Mouse (Mus musculus): Measurements from ENCODE around the gene Hilpda. TPM values are rescaled to one million over a fixed set of nuclear protein-coding genes. Genes with fewer than 3 reads are reported as not detected.

Gene Hilpda
- polyA plus RNA-seq, 1 experiment from 2014 or later, result 41.7 TPM

GRCm38 (mm10) chr6:29266936-29267335 is 5.4 kb upstream of the Hilpda start:
- no peak for ATAC-seq (ENCODE audit: low read depth)
- H3K9me3 ChIP-seq (ENCODE audit: control insufficient read depth, low read length), result no peaks in the 10 kb centered on the region
- 39% methylated on average over 4 of the region's 4 CpGs for WGBS
- no peaks in the 10 kb centered on the region for H3K27me3 ChIP-seq (ENCODE audit: control insufficient read depth, insufficient read depth, low read depth, low read length)
- H3K4me3 ChIP-seq (ENCODE audit: low read length), result no peak overlapping the region
- H3K9ac ChIP-seq (ENCODE audit: low read length), result no peak overlapping the region
- H3K4me1 ChIP-seq (replicated peaks; ENCODE audit: control insufficient read depth, insufficient read depth, low read length), result peaks cover 7% of the 10 kb centered on the region; the same call in 1 of the 2 replicates
- H3K36me3 ChIP-seq (ENCODE audit: control insufficient read depth, insufficient read depth, low read length), result no peaks in the 10 kb centered on the region
- H3K4me2 ChIP-seq (ENCODE audit: low read depth, low read length), result no peak overlapping the region
- H3K27ac ChIP-seq (ENCODE audit: low read length), result no peak overlapping the region

- Histone ChIP-seq H3K27me3 (ENCODE audit: control insufficient read depth, insufficient read depth, low read depth, low read length) (no peaks in the 10 kb centered on the region), H3K4me2 (ENCODE audit: low read depth, low read length) (no peak overlapping the region), H3K4me1 (replicated peaks; ENCODE audit: control insufficient read depth, insufficient read depth, low read length) (peaks cover 11% of the 10 kb centered on the region), H3K9ac (ENCODE audit: low read length) (no peak overlapping the region), H3K27ac (ENCODE audit: low read length) (no peak overlapping the region), H3K36me3 (ENCODE audit: control insufficient read depth, insufficient read depth, low read length) (no peaks in the 10 kb centered on the region), H3K4me3 (ENCODE audit: low read length) (no peak overlapping the region), H3K9me3 (ENCODE audit: control insufficient read depth, low read length) (no peaks in the 10 kb centered on the region)
- no peak for ATAC-seq (ENCODE audit: low read depth)
- 36% methylated on average over 6 of the region's 6 CpGs for WGBS
These were observed 3.2 kb upstream of the Hilpda start for GRCm38 (mm10) chr6:29269006-29269668.

- Histone ChIP-seq H3K4me3 (ENCODE audit: low read length) (0 out of 2 replicates have a peak overlapping the region, but pooled peaks have one; percentile 1), H3K4me1 (replicated peaks; ENCODE audit: control insufficient read depth, insufficient read depth, low read length) (peaks cover 11% of the 10 kb centered on the region), H3K27me3 (ENCODE audit: control insufficient read depth, insufficient read depth, low read depth, low read length) (no peaks in the 10 kb centered on the region), H3K36me3 (ENCODE audit: control insufficient read depth, insufficient read depth, low read length) (peaks cover 5% of the 10 kb centered on the region), H3K9ac (ENCODE audit: low read length) (no peak overlapping the region), H3K4me2 (ENCODE audit: low read depth, low read length) (peak overlapping the region; percentile 43), H3K27ac (ENCODE audit: low read length) (no peak overlapping the region), H3K9me3 (ENCODE audit: control insufficient read depth, low read length) (no peaks in the 10 kb centered on the region)
- no peak for ATAC-seq (ENCODE audit: low read depth)
- WGBS, result 3% methylated on average over 8 of the region's 8 CpGs
These were observed 1.3 kb upstream of the Hilpda start for GRCm38 (mm10) chr6:29270961-29271360.

GRCm38 (mm10) chr6:29276746-29277145 is 4.5 kb downstream of the Hilpda start:
- Histone ChIP-seq H3K9ac (ENCODE audit: low read length) (no peak overlapping the region), H3K27ac (ENCODE audit: low read length) (no peak overlapping the region), H3K36me3 (ENCODE audit: control insufficient read depth, insufficient read depth, low read length) (peaks cover 5% of the 10 kb centered on the region), H3K4me2 (ENCODE audit: low read depth, low read length) (no peak overlapping the region), H3K4me1 (replicated peaks; ENCODE audit: control insufficient read depth, insufficient read depth, low read length) (peaks cover 8% of the 10 kb centered on the region), H3K9me3 (ENCODE audit: control insufficient read depth, low read length) (no peaks in the 10 kb centered on the region), H3K27me3 (ENCODE audit: control insufficient read depth, insufficient read depth, low read depth, low read length) (no peaks in the 10 kb centered on the region), H3K4me3 (ENCODE audit: low read length) (no peak overlapping the region)
- 78% methylated on average over 5 of the region's 5 CpGs for WGBS
- ATAC-seq (ENCODE audit: low read depth), result no peak

GRCm38 (mm10) chr6:29278513-29279267 is 6.4 kb downstream of the Hilpda start:
- Histone ChIP-seq H3K4me3 (ENCODE audit: low read length) (no peak overlapping the region), H3K27ac (ENCODE audit: low read length) (peak overlapping the region; percentile 4; the same call in 1 of the 2 replicates), H3K4me2 (ENCODE audit: low read depth, low read length) (no peak overlapping the region), H3K4me1 (replicated peaks; ENCODE audit: control insufficient read depth, insufficient read depth, low read length) (peaks cover 5% of the 10 kb centered on the region; the same call in 1 of the 2 replicates), H3K9ac (ENCODE audit: low read length) (no peak overlapping the region), H3K27me3 (ENCODE audit: control insufficient read depth, insufficient read depth, low read depth, low read length) (no peaks in the 10 kb centered on the region), H3K36me3 (ENCODE audit: control insufficient read depth, insufficient read depth, low read length) (peaks cover 5% of the 10 kb centered on the region), H3K9me3 (ENCODE audit: control insufficient read depth, low read length) (no peaks in the 10 kb centered on the region)
- peak; percentile 69 for ATAC-seq (ENCODE audit: low read depth)
- 17% methylated on average over 8 of the region's 8 CpGs for WGBS

- Histone ChIP-seq H3K27ac (ENCODE audit: low read length) (peak within 1 kb of the TSS; percentile 4; the same call in 1 of the 2 replicates), H3K4me3 (ENCODE audit: low read length) (no peak within 1 kb of the TSS), H3K9me3 (ENCODE audit: control insufficient read depth, low read length) (no peaks in the 10 kb centered on the region), H3K9ac (ENCODE audit: low read length) (no peak within 1 kb of the TSS), H3K4me1 (replicated peaks; ENCODE audit: control insufficient read depth, insufficient read depth, low read length) (peaks cover 5% of the 10 kb centered on the region; the same call in 1 of the 2 replicates), H3K36me3 (ENCODE audit: control insufficient read depth, insufficient read depth, low read length) (peaks cover 5% of the 10 kb centered on the region), H3K4me2 (ENCODE audit: low read depth, low read length) (no peak within 1 kb of the TSS), H3K27me3 (ENCODE audit: control insufficient read depth, insufficient read depth, low read depth, low read length) (no peaks in the 10 kb centered on the region)
- WGBS, result 82% methylated on average over 8 of the region's 8 CpGs
- ATAC-seq (ENCODE audit: low read depth), result no peak
These were observed 7.0 kb downstream of the Hilpda start, which contains the start of gene Fam71f2 for GRCm38 (mm10) chr6:29279293-29279692. TSS of gene Fam71f2 (plus strand) at chr6:29279593.

GRCm38 (mm10) chr6:29280671-29281070 is 8.4 kb downstream of the Hilpda start:
- ATAC-seq (ENCODE audit: low read depth), result no peak
- no peak overlapping the region for H3K27ac ChIP-seq (ENCODE audit: low read length)
- no peaks in the 10 kb centered on the region for H3K27me3 ChIP-seq (ENCODE audit: control insufficient read depth, insufficient read depth, low read depth, low read length)
- H3K4me2 ChIP-seq (ENCODE audit: low read depth, low read length), result no peak overlapping the region
- 21% methylated on average over 7 of the region's 7 CpGs for WGBS
- no peak overlapping the region for H3K9ac ChIP-seq (ENCODE audit: low read length)
- H3K4me1 ChIP-seq (replicated peaks; ENCODE audit: control insufficient read depth, insufficient read depth, low read length), result peaks cover 5% of the 10 kb centered on the region; the same call in 1 of the 2 replicates
- H3K9me3 ChIP-seq (ENCODE audit: control insufficient read depth, low read length), result no peaks in the 10 kb centered on the region
- no peaks in the 10 kb centered on the region for H3K36me3 ChIP-seq (ENCODE audit: control insufficient read depth, insufficient read depth, low read length)
- H3K4me3 ChIP-seq (ENCODE audit: low read length), result no peak overlapping the region

GRCm38 (mm10) chr6:29286870-29287269 is 14.6 kb downstream of the Hilpda start:
- H3K4me2 ChIP-seq (ENCODE audit: low read depth, low read length), result no peak overlapping the region
- H3K4me1 ChIP-seq (replicated peaks; ENCODE audit: control insufficient read depth, insufficient read depth, low read length), result no peaks in the 10 kb centered on the region
- H3K9ac ChIP-seq (ENCODE audit: low read length), result no peak overlapping the region
- ATAC-seq (ENCODE audit: low read depth), result no peak
- no peaks in the 10 kb centered on the region for H3K27me3 ChIP-seq (ENCODE audit: control insufficient read depth, insufficient read depth, low read depth, low read length)
- H3K27ac ChIP-seq (ENCODE audit: low read length), result no peak overlapping the region
- H3K9me3 ChIP-seq (ENCODE audit: control insufficient read depth, low read length), result no peaks in the 10 kb centered on the region
- H3K4me3 ChIP-seq (ENCODE audit: low read length), result no peak overlapping the region
- H3K36me3 ChIP-seq (ENCODE audit: control insufficient read depth, insufficient read depth, low read length), result no peaks in the 10 kb centered on the region
- WGBS, result 75% methylated on average over 7 of the region's 7 CpGs

- Histone ChIP-seq H3K9ac (ENCODE audit: low read length) (no peak overlapping the region), H3K27me3 (ENCODE audit: control insufficient read depth, insufficient read depth, low read depth, low read length) (no peaks in the 10 kb centered on the region), H3K36me3 (ENCODE audit: control insufficient read depth, insufficient read depth, low read length) (no peaks in the 10 kb centered on the region), H3K27ac (ENCODE audit: low read length) (no peak overlapping the region), H3K4me3 (ENCODE audit: low read length) (no peak overlapping the region), H3K9me3 (ENCODE audit: control insufficient read depth, low read length) (no peaks in the 10 kb centered on the region), H3K4me2 (ENCODE audit: low read depth, low read length) (no peak overlapping the region), H3K4me1 (replicated peaks; ENCODE audit: control insufficient read depth, insufficient read depth, low read length) (no peaks in the 10 kb centered on the region)
- no peak for ATAC-seq (ENCODE audit: low read depth)
- WGBS, result 51% methylated on average over 6 of the region's 6 CpGs
These were observed 15.2 kb downstream of the Hilpda start for GRCm38 (mm10) chr6:29287481-29287880.

All from lung, embryonic 16.5 days (tissue).